Mouse (Mus musculus) limb, embryonic 12.5 days (tissue): Measurements from ENCODE around the gene Fzd4. TPM values are rescaled to one million over a fixed set of nuclear protein-coding genes. Genes with fewer than 3 reads are reported as not detected.

Experiments
- ATAC-seq: fragments of 200-750 bp; cut with Nextera tagmentation; 2 replicates; pipeline ENCODE4 v1.8.0; 2017; ENCODE audit warnings: low read depth, moderate TSS enrichment; ENCODE audit not compliant: insufficient number of reproducible peaks, insufficient read depth, low FRiP score, low TSS enrichment
- H3K27ac ChIP-seq: fragments of 300-500 bp; sonication (generic); 2 replicates; pipeline ENCODE4 v1.5.1; 2016; ENCODE audit warnings: mild to moderate bottlenecking, moderate library complexity
- H3K27me3 ChIP-seq: fragments of 300-500 bp; sonication (generic); 2 replicates; pipeline ENCODE4 v1.6.1; 2016; ENCODE audit warnings: mild to moderate bottlenecking, moderate library complexity
- H3K36me3 ChIP-seq: fragments of 300-500 bp; sonication (generic); 2 replicates; pipeline ENCODE4 v1.6.1; 2016; ENCODE audit warnings: mild to moderate bottlenecking, moderate library complexity
- H3K4me1 ChIP-seq: fragments of 300-500 bp; sonication (generic); replicated peaks from 2 replicates; pipeline ENCODE4 v1.6.1; 2016
- H3K4me2 ChIP-seq: fragments of 300-500 bp; sonication (generic); 2 replicates; pipeline ENCODE4 v1.6.1; 2016; ENCODE audit warnings: mild to moderate bottlenecking, moderate library complexity
- H3K4me3 ChIP-seq: fragments of 300-500 bp; sonication (generic); replicated peaks from 2 replicates; pipeline ENCODE4 v1.5.1; 2016; ENCODE audit warnings: mild to moderate bottlenecking
- H3K9ac ChIP-seq: fragments of 300-500 bp; sonication (generic); replicated peaks from 2 replicates; pipeline ENCODE4 v1.6.1; 2016; ENCODE audit warnings: mild to moderate bottlenecking, moderate library complexity
- H3K9me3 ChIP-seq: fragments of 300-500 bp; sonication (generic); 2 replicates; pipeline ENCODE4 v1.6.1; 2016; ENCODE audit warnings: mild to moderate bottlenecking, moderate library complexity
- WGBS: fragments of 180-500 bp; shearing (Covaris S2); methylation state at CpG from one replicate; pipeline ENCODE4 v1.1.7; 2016; 5-methylcytosine and 5-hydroxymethylcytosine counted together
- polyA plus RNA-seq: library from polyadenylated mRNA; unstranded; fragments of >200 nt; fragmentation: Nextera tagmentation; extraction: Ambion mirVana; gene quantifications from 2 replicates; pipeline ENCODE4 v1.2.1, GENCODE M21; 2016

Fzd4 gene
- polyA plus RNA-seq, 1 experiment from 2014 or later: 14.8 TPM

DNA sequence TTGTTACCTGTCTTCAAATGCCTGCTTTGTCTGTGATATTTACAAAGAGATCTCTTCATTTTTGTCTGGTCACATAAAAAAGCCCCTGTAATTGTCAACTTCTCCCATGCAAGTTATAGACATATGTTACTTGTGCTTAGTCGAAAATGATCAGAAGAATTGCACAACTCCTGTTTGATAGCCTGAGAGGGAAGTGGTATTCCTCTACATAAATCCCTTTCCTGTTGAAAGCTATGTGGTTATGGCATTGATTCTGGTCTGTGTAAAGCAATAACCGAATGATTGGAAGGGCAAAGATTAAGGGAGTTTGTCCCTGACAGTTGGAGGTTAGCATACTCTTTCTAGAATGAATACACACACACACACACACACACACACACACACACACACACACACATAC is 55.5 kb downstream of the Fzd4 start:
- Histone ChIP-seq H3K9ac (no peak overlapping the region), H3K4me1 (peaks cover 57% of the 10 kb centered on the region), H3K4me3 (no peak overlapping the region), H3K27ac (no peak overlapping the region), H3K4me2 (no peak overlapping the region), H3K27me3 (no peaks in the 10 kb centered on the region), H3K36me3 (no peaks in the 10 kb centered on the region), H3K9me3 (no peaks in the 10 kb centered on the region)
- 64% methylated on average over 2 of the region's 2 CpGs for WGBS
- no peak for ATAC-seq

- ATAC-seq: no peak
- no peak overlapping the region for H3K4me3 ChIP-seq
- no peak overlapping the region for H3K9ac ChIP-seq
- H3K27ac ChIP-seq: peak overlapping the region; percentile 70
- no peaks in the 10 kb centered on the region for H3K36me3 ChIP-seq
- H3K27me3 ChIP-seq: no peaks in the 10 kb centered on the region
- H3K4me2 ChIP-seq: no peak overlapping the region
- H3K4me1 ChIP-seq: peaks cover 53% of the 10 kb centered on the region
- H3K9me3 ChIP-seq: no peaks in the 10 kb centered on the region
Measured at GRCm38 (mm10) chr7:89460911-89461310, 56.8 kb downstream of the Fzd4 start.

GRCm38 (mm10) chr7:89461351-89461750 is 57.2 kb downstream of the Fzd4 start:
- no peak overlapping the region for H3K4me3 ChIP-seq
- 14% methylated on average over 3 of the region's 3 CpGs for WGBS
- H3K27ac ChIP-seq: peak overlapping the region; percentile 70
- no peak overlapping the region for H3K9ac ChIP-seq
- ATAC-seq: peak; percentile 72
- no peak overlapping the region for H3K4me2 ChIP-seq
- H3K9me3 ChIP-seq: no peaks in the 10 kb centered on the region
- peaks cover 50% of the 10 kb centered on the region for H3K4me1 ChIP-seq
- no peaks in the 10 kb centered on the region for H3K36me3 ChIP-seq
- H3K27me3 ChIP-seq: no peaks in the 10 kb centered on the region

Other genes with a start within 250 kb of the Fzd4 start
- gene Tmem135, start 133 bp upstream of the Fzd4 start, polyA plus RNA-seq: 20.6 and 25.0 TPM in 2 replicates
- 19.2 and 19.3 TPM in 2 replicates for gene Prss23, start 122.8 kb downstream of the Fzd4 start, polyA plus RNA-seq
- 0.32 and 0.64 TPM in 2 replicates for gene Me3, start 228.0 kb downstream of the Fzd4 start, polyA plus RNA-seq